Mouse (Mus musculus) stomach, postnatal 0 days (tissue): ENCODE measurements at regions not wholly inside any gene's neighbourhood (a gene's known extent, or its start where the extent isn't known, plus 50 kb on each side); places are given as distances from the start of the nearest gene placed in this dataset.

Experiments
- CTCF ChIP-seq: IDR thresholded peaks from 2 replicates; pipeline ENCODE4 v1.5.1; 2016; ENCODE audit warnings: antibody characterized with exemption, low read depth, mild to moderate bottlenecking, moderate library complexity
- EP300 ChIP-seq: optimal IDR thresholded peaks from 2 replicates; pipeline ENCODE3; 2016; ENCODE audit warnings: antibody characterized with exemption

- no peak for TF ChIP-seq CTCF
- no peak for TF ChIP-seq EP300
Observed at GRCm38 (mm10) chr11:45701506-45701905, 150.3 kb upstream of the Clint1 start.
